Mouse (Mus musculus) neural tube, embryonic 11.5 days (tissue): ENCODE measurements around the gene Pip5kl1. TPM values are rescaled to one million over a fixed set of nuclear protein-coding genes. Genes with fewer than 3 reads are reported as not detected.
A peak's percentile ranks its signal among the peaks of the same experiment; 100 is the strongest.

ENCODE experiments used
- ATAC-seq: fragments of 200-750 bp; cut with Nextera tagmentation; 2 replicates; pipeline ENCODE4 v1.8.0; 2017; ENCODE audit warnings: moderate number of reproducible peaks, mild to moderate bottlenecking, moderate TSS enrichment, moderate library complexity; ENCODE audit not compliant: insufficient read depth, low FRiP score, low TSS enrichment
- DNase-seq: peaks from one replicate; pipeline ENCODE4 v3.0.0-alpha.2; 2015; ENCODE audit warnings: low spot score
- H3K27ac ChIP-seq: fragments of 300-500 bp; sonication (generic); 2 replicates; pipeline ENCODE4 v1.5.1; 2014; ENCODE audit warnings: low read depth, mild to moderate bottlenecking, low read length
- H3K27me3 ChIP-seq: fragments of 300-500 bp; sonication (generic); 2 replicates; pipeline ENCODE4 v1.6.1; 2014; ENCODE audit warnings: mild to moderate bottlenecking, low read length, mixed read lengths; ENCODE audit not compliant: control insufficient read depth, insufficient read depth
- H3K36me3 ChIP-seq: fragments of 300-500 bp; sonication (generic); 2 replicates; pipeline ENCODE4 v1.6.1; 2014; ENCODE audit warnings: mild to moderate bottlenecking, low read length, moderate library complexity, mixed read lengths; ENCODE audit not compliant: control insufficient read depth, insufficient read depth
- H3K4me1 ChIP-seq: fragments of 300-500 bp; sonication (generic); 2 replicates; pipeline ENCODE4 v1.6.1; 2014; ENCODE audit warnings: low read length, mixed read lengths; ENCODE audit not compliant: control insufficient read depth, insufficient read depth
- H3K4me2 ChIP-seq: fragments of 300-500 bp; sonication (generic); 2 replicates; pipeline ENCODE4 v1.6.1; 2014; ENCODE audit warnings: low read depth, mild to moderate bottlenecking, moderate library complexity
- H3K4me3 ChIP-seq: fragments of 300-500 bp; sonication (generic); 2 replicates; pipeline ENCODE4 v1.5.1; 2014; ENCODE audit warnings: low read depth, low read length
- H3K9ac ChIP-seq: fragments of 300-500 bp; sonication (generic); 2 replicates; pipeline ENCODE4 v1.6.1; 2014; ENCODE audit warnings: mild to moderate bottlenecking, low read length
- H3K9me3 ChIP-seq: fragments of 300-500 bp; sonication (generic); 2 replicates; pipeline ENCODE4 v1.6.1; 2016; ENCODE audit warnings: low read length; ENCODE audit not compliant: control insufficient read depth
- WGBS: fragments of 180-500 bp; shearing (Covaris S2); extraction: QIAGEN DNeasy Blood & Tissue Kit; methylation state at CpG from one replicate; pipeline ENCODE4 v1.1.7; 2014; 5-methylcytosine and 5-hydroxymethylcytosine counted together
- polyA plus RNA-seq: library from polyadenylated mRNA; unstranded; fragments of >200 nt; fragmentation: Nextera tagmentation; extraction: Ambion mirVana; gene quantifications from 2 replicates; pipeline ENCODE4 v1.2.1, GENCODE M21; 2014

Pip5kl1 gene
- polyA plus RNA-seq, 1 experiment from 2014 or later = 2.6 TPM

GRCm38 (mm10) chr2:32553592-32554148 is 20.9 kb upstream of the Pip5kl1 start:
- no peak for ATAC-seq
- H3K9me3 ChIP-seq = no peaks in the 10 kb centered on the region

GRCm38 (mm10) chr2:32555484-32555883 is 19.1 kb upstream of the Pip5kl1 start:
- no peaks in the 10 kb centered on the region for H3K9me3 ChIP-seq

More at GRCm38 (mm10) chr2:32553592-32554148, 20.9 kb upstream of the Pip5kl1 start:
- no peak overlapping the region for H3K4me2 ChIP-seq
- no peak overlapping the region for H3K9ac ChIP-seq
- no peak for DNase-seq
- no peaks in the 10 kb centered on the region for H3K27me3 ChIP-seq
- no peak overlapping the region for H3K27ac ChIP-seq
- 81% methylated on average over 7 of the region's 7 CpGs for WGBS
- peaks cover 7% of the 10 kb centered on the region for H3K4me1 ChIP-seq
- H3K4me3 ChIP-seq = no peak overlapping the region
- no peaks in the 10 kb centered on the region for H3K36me3 ChIP-seq

GRCm38 (mm10) chr2:32556019-32556418 is 18.6 kb upstream of the Pip5kl1 start:
- H3K27ac ChIP-seq = 0 out of 2 replicates have a peak overlapping the region, but pooled peaks have one; percentile 10
- no peaks in the 10 kb centered on the region for H3K36me3 ChIP-seq
- 84% methylated on average over 7 of the region's 7 CpGs for WGBS
- ATAC-seq (no peak), DNase-seq (no peak)
- H3K4me1 ChIP-seq = peaks cover 23% of the 10 kb centered on the region
- no peak overlapping the region for H3K4me2 ChIP-seq
- no peak overlapping the region for H3K9ac ChIP-seq
- H3K27me3 ChIP-seq = no peaks in the 10 kb centered on the region
- H3K9me3 ChIP-seq = no peaks in the 10 kb centered on the region
- H3K4me3 ChIP-seq = no peak overlapping the region

More at GRCm38 (mm10) chr2:32555484-32555883, 19.1 kb upstream of the Pip5kl1 start:
- no peaks in the 10 kb centered on the region for H3K27me3 ChIP-seq
- no peaks in the 10 kb centered on the region for H3K36me3 ChIP-seq
- no peak overlapping the region; the same call in 1 of the 2 replicates for H3K9ac ChIP-seq
- H3K4me1 ChIP-seq = peaks cover 23% of the 10 kb centered on the region
- 58% methylated on average over 4 of the region's 4 CpGs for WGBS
- H3K4me2 ChIP-seq = no peak overlapping the region
- no peak overlapping the region for H3K4me3 ChIP-seq
- H3K27ac ChIP-seq = no peak overlapping the region
- no peak for ATAC-seq
- DNase-seq = no peak

- WGBS = 35% methylated on average over 5 of the region's 5 CpGs
- Histone ChIP-seq H3K4me2 (no peak overlapping the region; the same call in 1 of the 2 replicates), H3K4me3 (no peak overlapping the region)
These were observed 15.0 kb upstream of the Pip5kl1 start for GRCm38 (mm10) chr2:32559570-32559969.

GRCm38 (mm10) chr2:32566536-32567063 is 8.0 kb upstream of the Pip5kl1 start:
- peaks cover 15% of the 10 kb centered on the region for H3K36me3 ChIP-seq
- H3K4me2 ChIP-seq = no peak overlapping the region
- no peaks in the 10 kb centered on the region for H3K27me3 ChIP-seq
- no peak overlapping the region for H3K27ac ChIP-seq
- no peak overlapping the region for H3K4me3 ChIP-seq
- peak; percentile 72 for DNase-seq
- peaks cover 5% of the 10 kb centered on the region for H3K4me1 ChIP-seq
- no peak for ATAC-seq
- 50% methylated on average over 4 of the region's 4 CpGs for WGBS
- H3K9ac ChIP-seq = no peak overlapping the region
- no peaks in the 10 kb centered on the region for H3K9me3 ChIP-seq

More at GRCm38 (mm10) chr2:32559570-32559969, 15.0 kb upstream of the Pip5kl1 start:
- peaks cover 23% of the 10 kb centered on the region for H3K4me1 ChIP-seq
- peak overlapping the region; percentile 38 for H3K9ac ChIP-seq
- peak overlapping the region; percentile 92 for H3K27ac ChIP-seq
- ATAC-seq (peak; percentile 94), DNase-seq (peak; percentile 77)
- H3K9me3 ChIP-seq = no peaks in the 10 kb centered on the region
- H3K27me3 ChIP-seq = no peaks in the 10 kb centered on the region
- peaks cover 5% of the 10 kb centered on the region; the same call in 1 of the 2 replicates for H3K36me3 ChIP-seq

- no peak for ATAC-seq
- no peak for DNase-seq
- 83% methylated on average over 5 of the region's 5 CpGs for WGBS
These were observed 6.4 kb upstream of the Pip5kl1 start for GRCm38 (mm10) chr2:32568149-32568548.

GRCm38 (mm10) chr2:32568941-32569340 is 5.7 kb upstream of the Pip5kl1 start:
- DNase-seq (no peak), ATAC-seq (no peak)
- 92% methylated on average over 3 of the region's 3 CpGs for WGBS
- Histone ChIP-seq H3K27me3 (no peaks in the 10 kb centered on the region), H3K27ac (no peak overlapping the region), H3K4me3 (no peak overlapping the region), H3K4me1 (peaks cover 5% of the 10 kb centered on the region), H3K9ac (no peak overlapping the region), H3K36me3 (peaks cover 13% of the 10 kb centered on the region), H3K9me3 (no peaks in the 10 kb centered on the region), H3K4me2 (no peak overlapping the region)

More at GRCm38 (mm10) chr2:32568149-32568548, 6.4 kb upstream of the Pip5kl1 start:
- Histone ChIP-seq H3K4me3 (no peak overlapping the region), H3K4me1 (peaks cover 5% of the 10 kb centered on the region), H3K27ac (no peak overlapping the region), H3K9me3 (no peaks in the 10 kb centered on the region), H3K4me2 (no peak overlapping the region), H3K9ac (no peak overlapping the region), H3K27me3 (no peaks in the 10 kb centered on the region), H3K36me3 (peaks cover 13% of the 10 kb centered on the region)

- peak; percentile 72 for ATAC-seq
- WGBS = 2% methylated on average over 36 of the region's 36 CpGs
These were observed 3.7 kb upstream of the Pip5kl1 start, which contains the start of gene Dpm2 for GRCm38 (mm10) chr2:32570698-32571494. Dpm2 (plus strand) TSS chr2:32570858.

More at GRCm38 (mm10) chr2:32570698-32571494, 3.7 kb upstream of the Pip5kl1 start, which contains the start of gene Dpm2:
- peaks cover 7% of the 10 kb centered on the region for H3K4me1 ChIP-seq
- no peak within 1 kb of the TSS for H3K27ac ChIP-seq
- H3K9me3 ChIP-seq = no peaks in the 10 kb centered on the region
- H3K9ac ChIP-seq = peak within 1 kb of the TSS; percentile 64
- peak within 1 kb of the TSS; percentile 82 for H3K4me2 ChIP-seq
- H3K36me3 ChIP-seq = peaks cover 6% of the 10 kb centered on the region; the same call in 1 of the 2 replicates
- DNase-seq = peak; percentile 89
- peak within 1 kb of the TSS; percentile 66 for H3K4me3 ChIP-seq
- H3K27me3 ChIP-seq = no peaks in the 10 kb centered on the region
